Mouse (Mus musculus) stomach, postnatal 0 days (tissue): ENCODE results near the gene Igfbp1.

Experiments used
- CTCF ChIP-seq: IDR thresholded peaks from 2 replicates; pipeline ENCODE4 v1.5.1; 2016; ENCODE audit warnings: antibody characterized with exemption, low read depth, mild to moderate bottlenecking, moderate library complexity
- EP300 ChIP-seq: optimal IDR thresholded peaks from 2 replicates; pipeline ENCODE3; 2016; ENCODE audit warnings: antibody characterized with exemption

DNA sequence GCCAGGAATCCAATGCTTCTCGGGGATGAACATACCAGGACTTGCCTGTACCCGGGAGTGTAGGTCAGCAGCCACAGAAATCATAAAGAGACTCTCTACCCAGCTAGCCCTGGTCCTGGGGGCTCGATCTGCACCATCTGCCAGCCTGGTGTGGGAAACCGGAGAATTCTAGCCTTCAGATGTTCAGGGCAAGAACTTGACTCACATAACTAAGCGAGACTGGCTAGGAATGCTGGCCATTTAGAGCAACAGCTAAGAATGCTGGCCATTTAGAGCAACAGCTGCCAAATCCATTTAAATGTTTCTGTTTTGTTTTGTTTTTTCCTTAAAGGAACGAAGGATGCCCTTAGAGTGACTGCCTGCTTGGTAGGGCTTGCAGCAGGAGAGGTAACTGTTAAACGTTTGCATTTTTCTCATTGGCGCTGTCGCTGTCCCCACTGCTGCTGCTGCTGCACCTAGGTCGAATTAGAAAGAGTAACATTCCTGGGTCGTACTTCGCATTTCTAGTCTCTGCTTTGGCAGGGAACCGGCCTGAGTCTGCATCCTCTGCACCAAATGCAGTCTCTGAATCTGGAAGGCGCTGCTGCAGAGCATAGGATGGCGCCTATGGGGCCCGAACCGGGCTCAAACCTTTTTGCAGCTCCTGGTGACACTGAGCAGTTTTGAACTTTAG lies 14.7 kb downstream of the Igfbp1 start:
- TF ChIP-seq CTCF = no peak
- TF ChIP-seq EP300 = no peak
